Mouse (Mus musculus): Measurements from ENCODE around the gene Sbf2. TPM values are rescaled to one million over a fixed set of nuclear protein-coding genes. Genes with fewer than 3 reads are reported as not detected.

Gene Sbf2
- total and polyA plus RNA-seq, 3 experiments, result 1.3 to 4.4 TPM; not detected in 1

DNA sequence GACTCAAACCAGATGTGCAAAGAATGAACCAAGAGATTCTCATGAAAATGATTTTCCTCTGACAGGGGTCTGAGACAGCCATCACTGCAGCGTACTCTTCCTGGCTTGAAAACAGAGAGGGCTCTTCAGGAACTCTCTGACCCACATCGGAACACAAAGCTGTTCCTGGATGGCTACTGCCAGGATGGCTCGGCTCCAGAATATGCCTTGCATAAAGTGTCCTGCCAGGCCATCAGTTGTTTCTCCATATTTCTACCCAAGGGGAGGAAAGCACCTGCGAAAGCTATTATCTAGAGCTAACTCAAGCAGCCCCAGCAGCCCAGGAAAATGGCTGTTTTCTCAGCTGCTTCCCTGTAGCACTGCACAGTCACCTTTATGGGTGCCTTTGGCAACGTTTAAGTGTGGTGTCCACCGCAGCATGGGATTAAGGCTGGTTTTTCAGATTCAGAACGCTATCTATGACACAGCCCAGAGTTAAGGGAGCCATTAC is 300.3 kb downstream of the Sbf2 start:
- DNase-seq (ENCODE audit: low read depth, low spot score), result no peak
- H3K9me3 ChIP-seq (replicated peaks; ENCODE audit: insufficient read depth, low read length), result no peaks in the 10 kb centered on the region
- H3K36me3 ChIP-seq (ENCODE audit: control insufficient read depth in 1 of 2, insufficient read depth in 2 of 2, low read length in 2 of 2), result peaks cover 0 to 8% of the 10 kb centered on the region in 2 experiments; a peak in 2 of 4 replicates
- no peak overlapping the region for H3K27ac ChIP-seq (ENCODE audit: control insufficient read depth, low read depth, low read length)
- H3K4me1 ChIP-seq (ENCODE audit: control insufficient read depth in 1 of 2, insufficient read depth in 2 of 2, low read length in 2 of 2), result peaks cover 1 to 11% of the 10 kb centered on the region in 2 experiments
- H3K27me3 ChIP-seq (ENCODE audit: control insufficient read depth in 1 of 2, insufficient read depth in 2 of 2, low read length in 2 of 2), result no peaks in the 10 kb centered on the region; a peak in 1 of 4 replicates
- H3K79me2 ChIP-seq (ENCODE audit: control insufficient read depth, insufficient read depth, low read length, poor library complexity), result no peaks in the 10 kb centered on the region
- TF ChIP-seq USF2 (IDR thresholded peaks at IDR 0.05; ENCODE audit: borderline replicate concordance in 1 of 2, insufficient read depth in 1 of 2, low read depth in 1 of 2, low read length in 2 of 2), result no peak
- TF ChIP-seq POLR2AphosphoS5 (IDR thresholded peaks at IDR 0.05; ENCODE audit: borderline replicate concordance, low read depth, low read length), result no peak
- no peak for TF ChIP-seq ZC3H11A (IDR thresholded peaks at IDR 0.05; ENCODE audit: low read depth, low read length)
- no peak for TF ChIP-seq TBP (IDR thresholded peaks at IDR 0.05; ENCODE audit: low read depth, low read length)
- TF ChIP-seq USF1 (IDR thresholded peaks at IDR 0.05; ENCODE audit: low read depth, low read length), result no peak
- no peak overlapping the region for H3K4me3 ChIP-seq (ENCODE audit: control insufficient read depth in 1 of 2, insufficient read depth in 1 of 2, low read depth in 2 of 2, low read length in 2 of 2)
- H3K9ac ChIP-seq (ENCODE audit: control insufficient read depth, low read depth, low read length, poor library complexity, severe bottlenecking), result no peak overlapping the region

DNA sequence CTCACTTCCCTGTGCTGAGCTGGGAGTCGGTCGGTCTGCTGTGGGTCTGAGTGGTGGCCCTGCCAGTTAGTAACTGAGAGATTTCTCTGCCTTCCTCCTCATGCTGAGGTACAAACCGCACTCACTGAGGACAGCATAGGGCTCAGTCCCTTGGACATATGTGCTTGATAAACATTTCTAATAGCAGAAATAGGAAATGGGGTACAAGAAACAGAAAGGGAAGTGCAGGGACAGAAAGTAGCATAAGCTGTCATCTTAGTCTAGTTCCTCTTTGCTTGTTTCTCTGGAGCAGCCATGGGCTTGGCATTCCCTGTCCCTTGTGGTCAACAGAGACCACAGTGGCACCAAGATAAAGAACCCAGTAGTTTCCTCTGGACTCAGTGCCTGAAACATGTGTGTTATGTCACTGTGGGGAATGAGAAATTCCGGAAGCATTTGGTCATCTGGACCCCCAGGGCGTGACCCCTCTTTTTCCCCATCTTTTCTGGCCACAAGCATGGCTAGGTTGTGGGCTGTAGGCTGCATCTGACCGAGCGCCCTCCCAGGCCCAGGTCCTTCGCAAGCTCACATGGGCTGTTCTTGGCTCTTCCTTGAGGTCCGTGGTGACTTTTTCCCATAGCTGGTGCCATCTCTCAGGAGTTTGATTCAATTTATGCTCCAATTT is 301.2 kb downstream of the Sbf2 start:
- peak overlapping the region; percentile 38 for H3K9ac ChIP-seq (ENCODE audit: control insufficient read depth, low read depth, low read length, poor library complexity, severe bottlenecking)
- DNase-seq (ENCODE audit: low read depth, low spot score), result peak; percentile 76
- no peaks in the 10 kb centered on the region; a peak in 1 of 4 replicates for H3K27me3 ChIP-seq (ENCODE audit: control insufficient read depth in 1 of 2, insufficient read depth in 2 of 2, low read length in 2 of 2)
- H3K36me3 ChIP-seq (ENCODE audit: control insufficient read depth in 1 of 2, insufficient read depth in 2 of 2, low read length in 2 of 2), result peaks cover 0 to 6% of the 10 kb centered on the region in 2 experiments; a peak in 2 of 4 replicates
- H3K4me3 ChIP-seq (ENCODE audit: control insufficient read depth in 1 of 2, insufficient read depth in 1 of 2, low read depth in 2 of 2, low read length in 2 of 2), result peak overlapping the region in 1 of 2 experiments; percentile 32; a peak in 2 of 4 replicates
- H3K4me1 ChIP-seq (ENCODE audit: control insufficient read depth in 1 of 2, insufficient read depth in 2 of 2, low read length in 2 of 2), result peaks cover 0 to 8% of the 10 kb centered on the region in 2 experiments; a peak in 1 of 4 replicates
- no peaks in the 10 kb centered on the region for H3K9me3 ChIP-seq (replicated peaks; ENCODE audit: insufficient read depth, low read length)
- H3K27ac ChIP-seq (ENCODE audit: control insufficient read depth, low read depth, low read length), result peak overlapping the region; percentile 63
- TF ChIP-seq TAL1 (IDR thresholded peaks at IDR 0.05; ENCODE audit: low read length) (peak; percentile 51), NELFE (IDR thresholded peaks at IDR 0.05; ENCODE audit: low read depth, low read length) (no peak), E2F4 (IDR thresholded peaks at IDR 0.05; ENCODE audit: borderline replicate concordance, low read depth, low read length) (no peak), GABPA (IDR thresholded peaks at IDR 0.05; ENCODE audit: low read depth, low read length) (no peak), MXI1 (IDR thresholded peaks at IDR 0.05; ENCODE audit: low read depth, low read length) (0 out of 2 replicates have a peak, but pooled peaks have one; percentile 51), EP300 (IDR thresholded peaks at IDR 0.05; ENCODE audit: low read depth in 1 of 2, low read length in 2 of 2) (peak; percentile 47 to 84), RCOR1 (IDR thresholded peaks at IDR 0.05; ENCODE audit: low read depth, low read length) (0 out of 2 replicates have a peak, but pooled peaks have one; percentile 38), GATA1 (IDR thresholded peaks at IDR 0.05; ENCODE audit: low read depth, low read length) (peak; percentile 56; the same call in 1 of the 2 replicates), MAX (IDR thresholded peaks at IDR 0.05; ENCODE audit: low read length) (0 out of 2 replicates have a peak, but pooled peaks have one; percentile 24), ETS1 (IDR thresholded peaks at IDR 0.05; ENCODE audit: low read depth, low read length) (peak; percentile 63), TBP (IDR thresholded peaks at IDR 0.05; ENCODE audit: low read depth, low read length) (no peak), MAZ (IDR thresholded peaks at IDR 0.05; ENCODE audit: low read depth, low read length) (0 out of 2 replicates have a peak, but pooled peaks have one; percentile 29), TCF12 (IDR thresholded peaks at IDR 0.05; ENCODE audit: low read depth, low read length) (peak; percentile 22; the same call in 1 of the 2 replicates), ELF1 (IDR thresholded peaks at IDR 0.05; ENCODE audit: low read depth, low read length) (0 out of 2 replicates have a peak, but pooled peaks have one; percentile 13), SMC3 (IDR thresholded peaks at IDR 0.05; ENCODE audit: low read depth, low read length) (peak; percentile 8; the same call in 1 of the 2 replicates)
- H3K79me2 ChIP-seq (ENCODE audit: control insufficient read depth, insufficient read depth, low read length, poor library complexity), result no peaks in the 10 kb centered on the region
